Mouse (Mus musculus) kidney, adult 2 months (tissue): ENCODE measurements around the gene Hoxc5. TPM values are rescaled to one million over a fixed set of nuclear protein-coding genes. Genes with fewer than 3 reads are reported as not detected.
A peak's percentile ranks its signal among the peaks of the same experiment; 100 is the strongest.

Experiments
- DNase-seq: peaks from one replicate; pipeline ENCODE4 v3.0.0; 2021
- H3K27ac ChIP-seq: fragments of 200-500 bp; 2 replicates; pipeline ENCODE4 v1.5.1; 2012; ENCODE audit warnings: low read depth, low read length, control low read depth, inconsistent platforms; ENCODE audit not compliant: insufficient read depth
- H3K27me3 ChIP-seq: fragments of 200-500 bp; replicated peaks from 2 replicates; pipeline ENCODE4 v1.6.1; 2012; ENCODE audit warnings: mild to moderate bottlenecking, moderate library complexity, low read length, inconsistent platforms; ENCODE audit not compliant: control insufficient read depth, insufficient read depth
- H3K36me3 ChIP-seq: fragments of 200-500 bp; 2 replicates; pipeline ENCODE4 v1.6.1; 2012; ENCODE audit warnings: mild to moderate bottlenecking, moderate library complexity, low read length, inconsistent platforms; ENCODE audit not compliant: control insufficient read depth, insufficient read depth
- H3K4me1 ChIP-seq: fragments of 200-500 bp; 2 replicates; pipeline ENCODE4 v1.6.1; 2011; ENCODE audit warnings: low read length; ENCODE audit not compliant: control insufficient read depth, insufficient read depth
- H3K4me3 ChIP-seq: fragments of 200-500 bp; 2 replicates; pipeline ENCODE4 v1.5.1; 2011; ENCODE audit warnings: mild to moderate bottlenecking, low read depth, low read length, control low read depth; ENCODE audit not compliant: insufficient read depth
- CTCF ChIP-seq: fragments of 200-500 bp; conservative IDR thresholded peaks from 2 replicates; pipeline ENCODE4 v1.5.1; 2011; ENCODE audit warnings: low read depth, mild to moderate bottlenecking, control low read depth, low read length, moderate library complexity, mixed read lengths; ENCODE audit not compliant: insufficient read depth, insufficient read length
- POLR2A ChIP-seq: fragments of 200-500 bp; IDR thresholded peaks from one replicate; pipeline ENCODE4 v1.6.1; 2011; ENCODE audit warnings: low read depth, low read length, control low read depth
- WGBS: fragments of 180-500 bp; shearing (Covaris S2); methylation state at CpG from one replicate; pipeline ENCODE4 v1.1.7; 2018; 5-methylcytosine and 5-hydroxymethylcytosine counted together
- polyA plus RNA-seq: library from polyadenylated mRNA; depleted of rRNA; stranded (reverse); fragments of >200 nt; gene quantifications from 2 replicates; pipeline ENCODE4 v1.2.3, GENCODE M21; 2012

Hoxc5 gene
- polyA plus RNA-seq, 1 experiment = 4.0 TPM

GRCm38 (mm10) chr15:102991782-102992181 lies 24.5 kb downstream of the Hoxc5 start:
- Histone ChIP-seq H3K36me3 (no peaks in the 10 kb centered on the region), H3K4me3 (peak overlapping the region; percentile 53; the same call in 1 of the 2 replicates), H3K27me3 (no peaks in the 10 kb centered on the region), H3K4me1 (0 out of 2 replicates have a peak, but pooled peaks cover 2% of the 10 kb centered on the region), H3K27ac (peak overlapping the region; percentile 47)
- WGBS = 50% methylated on average over 7 of the region's 7 CpGs
- TF ChIP-seq POLR2A (no peak), CTCF (no peak)
- no peak for DNase-seq

- 0 out of 2 replicates have a peak, but pooled peaks cover 2% of the 10 kb centered on the region for H3K4me1 ChIP-seq
- no peak for DNase-seq
- H3K27me3 ChIP-seq = no peaks in the 10 kb centered on the region
These were observed 25.0 kb downstream of the Hoxc5 start for GRCm38 (mm10) chr15:102992206-102992605.

GRCm38 (mm10) chr15:102992863-102993262 lies 25.6 kb downstream of the Hoxc5 start:
- Histone ChIP-seq H3K27me3 (no peaks in the 10 kb centered on the region), H3K4me1 (no peaks in the 10 kb centered on the region), H3K27ac (no peak overlapping the region; the same call in 1 of the 2 replicates), H3K36me3 (no peaks in the 10 kb centered on the region), H3K4me3 (no peak overlapping the region)
- 41% methylated on average over 3 of the region's 3 CpGs for WGBS
- TF ChIP-seq CTCF (no peak), POLR2A (no peak)
- no peak for DNase-seq

More at GRCm38 (mm10) chr15:102992206-102992605, 25.0 kb downstream of the Hoxc5 start:
- Histone ChIP-seq H3K36me3 (no peaks in the 10 kb centered on the region), H3K4me3 (peak overlapping the region; percentile 10), H3K27ac (peak overlapping the region; percentile 47)
- WGBS = 44% methylated on average over 11 of the region's 11 CpGs
- no peak for TF ChIP-seq POLR2A
- no peak for TF ChIP-seq CTCF

GRCm38 (mm10) chr15:102996548-102996947 lies 29.3 kb downstream of the Hoxc5 start:
- Histone ChIP-seq H3K27ac (no peak overlapping the region), H3K4me1 (peaks cover 4% of the 10 kb centered on the region; the same call in 1 of the 2 replicates), H3K36me3 (no peaks in the 10 kb centered on the region), H3K4me3 (no peak overlapping the region), H3K27me3 (no peaks in the 10 kb centered on the region)
- WGBS = 41% methylated on average over 9 of the region's 9 CpGs
- no peak for TF ChIP-seq POLR2A
- no peak for TF ChIP-seq CTCF
- no peak for DNase-seq

GRCm38 (mm10) chr15:102997431-102997830 lies 30.2 kb downstream of the Hoxc5 start:
- Histone ChIP-seq H3K27me3 (no peaks in the 10 kb centered on the region), H3K4me3 (peak overlapping the region; percentile 78), H3K36me3 (no peaks in the 10 kb centered on the region), H3K27ac (peak overlapping the region; percentile 64; the same call in 1 of the 2 replicates), H3K4me1 (peaks cover 10% of the 10 kb centered on the region)
- TF ChIP-seq CTCF = no peak
- TF ChIP-seq POLR2A = no peak
- WGBS = 34% methylated on average over 3 of the region's 3 CpGs
- peak; percentile 15 for DNase-seq

GRCm38 (mm10) chr15:102997939-102998355 lies 30.7 kb downstream of the Hoxc5 start, which contains the start of gene Hoxc6:
Gene Hoxc6 (plus strand): TSS chr15:102998257.
- H3K27me3 ChIP-seq = no peaks in the 10 kb centered on the region
- H3K36me3 ChIP-seq = no peaks in the 10 kb centered on the region
- peak within 1 kb of the TSS; percentile 78 for H3K4me3 ChIP-seq
- 3% methylated on average over 19 of the region's 19 CpGs for WGBS
- no peak for TF ChIP-seq CTCF
- TF ChIP-seq POLR2A = no peak
- H3K4me1 ChIP-seq = peaks cover 14% of the 10 kb centered on the region
- peak within 1 kb of the TSS; percentile 95 for H3K27ac ChIP-seq
- peak; percentile 84 for DNase-seq

- TF ChIP-seq POLR2A = no peak
- Histone ChIP-seq H3K36me3 (no peaks in the 10 kb centered on the region), H3K27me3 (no peaks in the 10 kb centered on the region), H3K4me1 (peaks cover 18% of the 10 kb centered on the region), H3K27ac (peak overlapping the region; percentile 95), H3K4me3 (peak overlapping the region; percentile 78)
- peak; percentile 41 for DNase-seq
- WGBS = 2% methylated on average over 19 of the region's 19 CpGs
These were observed 31.5 kb downstream of the Hoxc5 start for GRCm38 (mm10) chr15:102998608-102999182.
